Comparison of ENCODE assay signal across 11 mouse cellular contexts in genomic region chr12:81034042-81034417, GRCm38 (mm10). TPM values are rescaled to one million over a fixed set of nuclear protein-coding genes. Genes with fewer than 3 reads are reported as not detected.
DNase-seq lines count a peak whose midpoint lies in the region; ATAC-seq and TF ChIP-seq lines count a peak whose summit lies in the region.
"Had no signal": no experiment of that assay in that cellular context is flagged by ENCODE, and none has a peak within 500 bp of the region (broad histone marks: within the 10 kb centered on the region; RNA-seq: fewer than 3 reads in every experiment).

No protein-coding gene starts in this region.

- no peaks in the 10 kb centered on the region for H3K27me3 ChIP-seq in liver, embryonic 14.5 days (ENCODE audit: control insufficient read depth, insufficient read depth, low read length)
- no peaks in the 10 kb centered on the region for H3K27me3 ChIP-seq in liver, embryonic 11.5 days (replicated peaks; ENCODE audit: control insufficient read depth, insufficient read depth, low read length)
- no peaks in the 10 kb centered on the region for H3K27me3 ChIP-seq in hindbrain, embryonic 14.5 days (ENCODE audit: control insufficient read depth, insufficient read depth, low read length)
- no peaks in the 10 kb centered on the region for H3K27me3 ChIP-seq in limb, embryonic 15.5 days
- H3K27me3 ChIP-seq in stomach, embryonic 15.5 days (replicated peaks) = no peaks in the 10 kb centered on the region

- TF ChIP-seq EP300 in liver, embryonic 14.5 days (IDR thresholded peaks at IDR 0.05; ENCODE audit: low read depth) = no peak

- 52% methylated on average over 4 of the region's 4 CpGs for WGBS in liver, embryonic 14.5 days (ENCODE audit: insufficient replicate concordance)
- WGBS in liver, embryonic 11.5 days = 69% methylated on average over 4 of the region's 4 CpGs
- WGBS in hindbrain, embryonic 14.5 days = 68% methylated on average over 4 of the region's 4 CpGs
- WGBS in limb, embryonic 15.5 days = 52% methylated on average over 4 of the region's 4 CpGs
- WGBS in stomach, embryonic 15.5 days = 70% methylated on average over 4 of the region's 4 CpGs

- H3K4me2 ChIP-seq in liver, embryonic 14.5 days (ENCODE audit: low read depth) = 0 out of 2 replicates have a peak overlapping the region, but pooled peaks have one; percentile 20
- H3K4me2 ChIP-seq in liver, embryonic 11.5 days = no peak overlapping the region
- 0 out of 2 replicates have a peak overlapping the region, but pooled peaks have one; percentile 1 for H3K4me2 ChIP-seq in hindbrain, embryonic 14.5 days (replicated peaks)
- peak overlapping the region; percentile 20; the same call in 1 of the 2 replicates for H3K4me2 ChIP-seq in limb, embryonic 15.5 days
- H3K4me2 ChIP-seq in stomach, embryonic 15.5 days = peak overlapping the region; percentile 16; the same call in 1 of the 2 replicates

- no peak for ATAC-seq in liver, embryonic 14.5 days (ENCODE audit: insufficient read depth)
- no peak for ATAC-seq in liver, embryonic 11.5 days (replicated peaks; ENCODE audit: low FRiP score)
- peak; percentile 27; the same call in 1 of the 2 replicates for ATAC-seq in hindbrain, embryonic 14.5 days (ENCODE audit: low FRiP score)
- 0 out of 2 replicates have a peak, but pooled peaks have one; percentile 40 for ATAC-seq in limb, embryonic 15.5 days (ENCODE audit: insufficient number of reproducible peaks, low FRiP score, low TSS enrichment, low read depth)
- no peak for ATAC-seq in stomach, embryonic 15.5 days (ENCODE audit: insufficient read depth, low FRiP score, low read depth)

- H3K27ac ChIP-seq in liver, embryonic 14.5 days = no peak overlapping the region
- H3K27ac ChIP-seq in liver, embryonic 11.5 days (ENCODE audit: low read depth, low read length) = no peak overlapping the region; the same call in 1 of the 2 replicates
- H3K27ac ChIP-seq in hindbrain, embryonic 14.5 days = peak overlapping the region; percentile 70
- peak overlapping the region; percentile 27; the same call in 1 of the 2 replicates for H3K27ac ChIP-seq in limb, embryonic 15.5 days
- H3K27ac ChIP-seq in stomach, embryonic 15.5 days = peak overlapping the region; percentile 77; the same call in 1 of the 2 replicates
- H3K27ac ChIP-seq: forebrain, embryonic 10.5 days; macrophage had no signal

- H3K9me3 ChIP-seq in liver, embryonic 14.5 days (ENCODE audit: control insufficient read depth, low read length) = no peaks in the 10 kb centered on the region
- no peaks in the 10 kb centered on the region for H3K9me3 ChIP-seq in liver, embryonic 11.5 days (ENCODE audit: control insufficient read depth, low read length)
- H3K9me3 ChIP-seq in hindbrain, embryonic 14.5 days (ENCODE audit: control insufficient read depth, low read length) = no peaks in the 10 kb centered on the region
- H3K9me3 ChIP-seq in limb, embryonic 15.5 days = no peaks in the 10 kb centered on the region
- H3K9me3 ChIP-seq in stomach, embryonic 15.5 days = no peaks in the 10 kb centered on the region
- H3K9me3 ChIP-seq: forebrain, embryonic 10.5 days had no signal

- no peaks in the 10 kb centered on the region for H3K36me3 ChIP-seq in liver, embryonic 14.5 days (replicated peaks; ENCODE audit: control insufficient read depth, insufficient read depth, low read depth)
- H3K36me3 ChIP-seq in liver, embryonic 11.5 days (ENCODE audit: control insufficient read depth, insufficient read depth, low read length) = no peaks in the 10 kb centered on the region
- no peaks in the 10 kb centered on the region for H3K36me3 ChIP-seq in hindbrain, embryonic 14.5 days (replicated peaks; ENCODE audit: control insufficient read depth, insufficient read depth)
- H3K36me3 ChIP-seq in limb, embryonic 15.5 days = no peaks in the 10 kb centered on the region
- H3K36me3 ChIP-seq in stomach, embryonic 15.5 days = no peaks in the 10 kb centered on the region
- H3K36me3 ChIP-seq: forebrain, embryonic 10.5 days had no signal

- H3K4me1 ChIP-seq in liver, embryonic 14.5 days (replicated peaks; ENCODE audit: control insufficient read depth in 2 of 2, insufficient read depth in 2 of 2, low read length in 1 of 2) = peaks cover 0 to 5% of the 10 kb centered on the region in 2 experiments; a peak in 1 of 4 replicates
- no peaks in the 10 kb centered on the region for H3K4me1 ChIP-seq in liver, embryonic 11.5 days (replicated peaks; ENCODE audit: control insufficient read depth, insufficient read depth, low read length)
- H3K4me1 ChIP-seq in hindbrain, embryonic 14.5 days (replicated peaks; ENCODE audit: control insufficient read depth, insufficient read depth, low read length) = peaks cover 5% of the 10 kb centered on the region; the same call in 1 of the 2 replicates
- H3K4me1 ChIP-seq in limb, embryonic 15.5 days = peaks cover 9% of the 10 kb centered on the region; the same call in 1 of the 2 replicates
- H3K4me1 ChIP-seq in stomach, embryonic 15.5 days = 0 out of 2 replicates have a peak, but pooled peaks cover 5% of the 10 kb centered on the region

- no peak for DNase-seq in liver, embryonic 14.5 days (ENCODE audit: low read depth in 3 of 3, low spot score in 3 of 3)
- no peak for DNase-seq in liver, embryonic 11.5 days (ENCODE audit: low spot score)
- DNase-seq in hindbrain, embryonic 14.5 days (ENCODE audit: low spot score) = no peak
- no peak for DNase-seq in kidney, postnatal 10 days
- DNase-seq in lung, adult 18-20 months = no peak
- DNase-seq: cerebellum, adult 8-10 months had no signal

- H3K9ac ChIP-seq in liver, embryonic 14.5 days (replicated peaks) = no peak overlapping the region
- no peak overlapping the region for H3K9ac ChIP-seq in liver, embryonic 11.5 days (ENCODE audit: low read depth, low read length)
- H3K9ac ChIP-seq in hindbrain, embryonic 14.5 days = no peak overlapping the region
- H3K9ac ChIP-seq in limb, embryonic 15.5 days = no peak overlapping the region
- no peak overlapping the region for H3K9ac ChIP-seq in stomach, embryonic 15.5 days

- no peak overlapping the region for H3K4me3 ChIP-seq in liver, embryonic 14.5 days (ENCODE audit: insufficient read depth in 1 of 2, low read depth in 2 of 2, low read length in 2 of 2)
- H3K4me3 ChIP-seq in liver, embryonic 11.5 days (ENCODE audit: low read depth, low read length) = no peak overlapping the region
- H3K4me3 ChIP-seq in hindbrain, embryonic 14.5 days (replicated peaks; ENCODE audit: low read length) = no peak overlapping the region
- H3K4me3 ChIP-seq in limb, embryonic 15.5 days = no peak overlapping the region
- H3K4me3 ChIP-seq in stomach, embryonic 15.5 days (replicated peaks) = no peak overlapping the region
- H3K4me3 ChIP-seq: forebrain, embryonic 10.5 days; myocyte had no signal

- TF ChIP-seq CTCF in liver, embryonic 14.5 days (IDR thresholded peaks at IDR 0.05; ENCODE audit: low read depth) = no peak

RNA-seq across cellular contexts. Expression of gene Smoc1, which starts 7.4 kb away (rescaled TPM):
- 6.6 and 6.9 TPM in 2 replicates for polyA plus RNA-seq in liver, embryonic 14.5 days (2012; rRNA removed)
- polyA plus RNA-seq in liver, embryonic 14.5 days (2014; fragmentation: Nextera tagmentation; extraction: Ambion mirVana) = 4.6 and 5.4 TPM in 2 replicates
- polyA plus RNA-seq in liver, embryonic 11.5 days (2014; fragmentation: Nextera tagmentation; extraction: Ambion mirVana) = 10.9 and 12.7 TPM in 2 replicates
- polyA plus RNA-seq in hindbrain, embryonic 14.5 days (2014; fragmentation: Nextera tagmentation; extraction: Ambion mirVana) = 23.8 and 25.8 TPM in 2 replicates
- 7.4 and 9.3 TPM in 2 replicates for polyA plus RNA-seq in limb, embryonic 15.5 days (2015; fragmentation: Nextera tagmentation; extraction: Ambion mirVana)
- 8.4 and 12.3 TPM in 2 replicates for polyA plus RNA-seq in stomach, embryonic 15.5 days (2015; fragmentation: Nextera tagmentation; extraction: Ambion mirVana)

Comparison
In these comparisons a context has a peak if more than half of its experiments do, and no peak if none do; other contexts are left out.
1. ATAC-seq: peak in hindbrain, embryonic 14.5 days (single experiment) and limb, embryonic 15.5 days (single experiment); none in liver, embryonic 14.5 days (single experiment), liver, embryonic 11.5 days (single experiment) and stomach, embryonic 15.5 days (single experiment).
2. H3K27ac ChIP-seq: peak in hindbrain, embryonic 14.5 days (single experiment), limb, embryonic 15.5 days (single experiment) and stomach, embryonic 15.5 days (single experiment); none in liver, embryonic 14.5 days (single experiment) and liver, embryonic 11.5 days (single experiment).